Mouse (Mus musculus): ENCODE measurements around the gene Tma7. TPM values are rescaled to one million over a fixed set of nuclear protein-coding genes. Genes with fewer than 3 reads are reported as not detected.

Tma7 gene
- polyA plus RNA-seq, 1 experiment: 19.0 TPM

DNA sequence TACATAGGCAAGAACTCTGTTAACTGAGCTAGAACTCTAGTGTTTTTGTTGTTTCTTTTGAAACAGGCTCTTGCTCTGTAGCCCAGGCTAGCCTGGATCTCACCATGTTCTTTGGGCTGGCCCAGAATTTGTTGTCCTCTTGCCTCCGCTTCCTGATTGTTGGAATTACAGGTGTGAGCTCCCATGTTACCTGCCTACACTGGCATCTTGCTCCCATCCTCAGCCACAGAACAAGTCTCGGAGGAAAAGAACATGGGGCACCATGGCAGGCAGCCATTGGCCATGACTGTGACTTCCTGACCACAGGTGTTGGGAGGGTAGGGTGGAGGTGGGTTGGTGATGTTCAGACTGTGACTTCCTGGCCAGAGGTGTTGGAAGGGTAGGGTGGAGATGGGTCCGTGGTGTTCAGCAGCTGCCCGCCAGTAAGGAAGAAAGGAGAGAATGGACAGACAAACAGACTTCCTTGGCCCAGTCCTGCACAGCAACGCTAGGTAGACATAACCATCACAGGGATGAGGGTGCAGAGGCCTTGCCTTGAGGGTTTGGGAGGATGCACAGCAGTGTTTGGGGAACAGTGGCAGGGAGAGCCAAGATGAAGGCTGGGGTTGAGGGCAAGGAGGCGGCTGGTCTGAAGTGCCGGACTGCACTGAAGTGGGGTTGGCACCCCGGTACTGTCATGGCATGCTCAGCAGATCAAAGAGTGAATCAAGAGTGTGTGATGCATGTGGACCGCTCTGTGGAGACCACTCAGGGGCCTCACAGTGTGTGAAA lies 29.7 kb downstream of the Tma7 start:
- WGBS: 81% methylated on average over 9 of the region's 9 CpGs
- no peak for DNase-seq

DNA sequence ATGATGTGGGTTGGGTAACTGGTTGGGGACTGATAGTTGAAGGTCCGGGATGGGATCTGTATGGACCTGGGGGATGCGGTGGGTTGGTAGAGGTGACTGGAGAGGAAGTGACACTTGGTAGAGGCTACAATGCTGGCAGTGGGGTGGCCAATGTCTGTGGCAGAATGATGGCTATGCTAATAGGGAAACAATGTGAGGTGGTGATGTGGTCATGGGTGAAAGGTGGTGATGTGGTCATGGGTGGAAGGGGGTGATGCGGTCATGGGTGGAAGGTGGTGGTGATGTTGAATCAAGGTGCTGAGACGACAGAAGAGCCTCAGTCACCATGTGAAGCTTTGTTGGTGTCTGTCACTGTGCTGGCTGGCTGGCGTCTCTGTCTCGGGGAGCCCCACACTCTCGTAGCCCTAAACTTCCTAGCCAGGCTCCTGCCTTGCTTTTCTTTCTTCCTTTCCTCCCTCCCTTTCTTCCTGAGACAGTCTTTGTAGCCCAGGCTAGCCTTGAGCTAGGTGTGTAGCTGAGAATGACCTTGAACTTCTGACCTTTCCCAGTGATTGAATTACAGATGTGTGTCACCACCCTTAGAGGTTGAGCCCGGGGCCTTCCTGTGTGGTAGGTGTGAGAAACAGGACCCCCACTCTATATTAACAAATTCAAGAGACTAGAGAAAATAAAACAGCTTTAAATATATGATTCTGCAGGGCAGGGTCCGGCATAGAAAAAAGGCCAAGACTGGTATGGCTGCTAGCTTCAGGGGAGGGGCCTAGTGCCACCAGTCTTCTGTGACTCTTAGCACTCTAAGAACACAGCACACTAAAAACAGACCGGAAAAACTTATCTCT lies 30.5 kb downstream of the Tma7 start:
- TF ChIP-seq POLR2A (IDR thresholded peaks at IDR 0.05; ENCODE audit: borderline replicate concordance, extremely low read depth, low read depth, low read length) (0 out of 2 replicates have a peak, but pooled peaks have one; percentile 19), CTCF (IDR thresholded peaks at IDR 0.05; ENCODE audit: insufficient read depth, low read length) (no peak)
- DNase-seq: no peak
- 83% methylated on average over 10 of the region's 10 CpGs for WGBS
- H3K4me3 ChIP-seq (replicated peaks; ENCODE audit: extremely low read depth, low read depth, low read length): peak overlapping the region; percentile 62
- H3K4me1 ChIP-seq (ENCODE audit: control insufficient read depth, insufficient read depth, low read length): peaks cover 4% of the 10 kb centered on the region

More for the DNA sequence above, 29.7 kb downstream of the Tma7 start:
- peak overlapping the region; percentile 45 for H3K4me3 ChIP-seq (replicated peaks; ENCODE audit: extremely low read depth, low read depth, low read length)
- TF ChIP-seq CTCF (IDR thresholded peaks at IDR 0.05; ENCODE audit: insufficient read depth, low read length) (no peak), POLR2A (IDR thresholded peaks at IDR 0.05; ENCODE audit: borderline replicate concordance, extremely low read depth, low read depth, low read length) (0 out of 2 replicates have a peak, but pooled peaks have one; percentile 21)
- H3K4me1 ChIP-seq (ENCODE audit: control insufficient read depth, insufficient read depth, low read length): peaks cover 4% of the 10 kb centered on the region

DNA sequence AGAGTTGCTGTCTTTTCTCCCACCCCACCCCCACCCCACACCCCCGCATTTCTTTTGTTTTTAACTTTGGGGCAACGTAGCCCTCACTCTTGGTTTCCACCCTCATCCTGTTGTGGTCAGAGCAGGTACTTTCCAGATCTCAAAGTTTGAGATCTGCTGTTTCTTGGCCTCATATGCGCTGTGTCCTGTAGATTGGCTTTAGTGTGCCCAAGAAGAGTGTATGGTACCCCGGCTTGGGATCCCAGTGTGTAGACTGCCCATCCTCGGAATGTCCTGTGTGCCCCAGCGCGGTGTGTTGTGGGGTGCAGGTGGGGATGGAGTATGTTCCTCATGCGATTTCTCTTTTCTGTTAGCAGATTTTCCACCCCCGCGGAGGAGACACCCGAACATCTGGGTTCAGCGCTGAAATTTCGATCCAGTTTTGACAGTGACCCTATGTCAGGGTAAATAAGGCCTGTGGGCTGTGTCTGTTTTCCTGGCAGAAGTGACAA lies 31.3 kb downstream of the Tma7 start:
- peaks cover 6% of the 10 kb centered on the region for H3K4me1 ChIP-seq (ENCODE audit: control insufficient read depth, insufficient read depth, low read length)
- TF ChIP-seq CTCF (IDR thresholded peaks at IDR 0.05; ENCODE audit: insufficient read depth, low read length): no peak
- no peak for TF ChIP-seq POLR2A (IDR thresholded peaks at IDR 0.05; ENCODE audit: borderline replicate concordance, extremely low read depth, low read depth, low read length)
- 78% methylated on average over 13 of the region's 13 CpGs for WGBS
- DNase-seq: no peak
- peak overlapping the region; percentile 62 for H3K4me3 ChIP-seq (replicated peaks; ENCODE audit: extremely low read depth, low read depth, low read length)

DNA sequence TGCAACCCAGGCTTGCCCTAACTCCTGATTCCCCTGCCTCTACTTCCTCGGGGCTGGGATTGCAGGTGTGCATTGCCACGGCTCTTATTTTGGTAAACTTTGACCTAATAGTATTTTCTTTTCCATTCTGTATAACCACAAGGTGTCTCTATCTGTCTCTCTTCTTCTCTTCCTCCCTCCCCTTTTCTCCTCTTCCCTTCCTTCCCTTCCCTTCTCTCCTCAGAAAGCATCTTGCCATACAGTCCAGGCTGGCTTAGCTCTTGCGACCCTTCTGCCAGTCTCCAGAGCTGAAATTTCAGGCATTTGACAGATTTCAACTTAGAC lies 31.8 kb downstream of the Tma7 start:
- Histone ChIP-seq H3K4me3 (replicated peaks; ENCODE audit: extremely low read depth, low read depth, low read length) (no peak overlapping the region), H3K4me1 (ENCODE audit: control insufficient read depth, insufficient read depth, low read length) (peaks cover 6% of the 10 kb centered on the region)
- DNase-seq: no peak
- TF ChIP-seq CTCF (IDR thresholded peaks at IDR 0.05; ENCODE audit: insufficient read depth, low read length) (no peak), POLR2A (IDR thresholded peaks at IDR 0.05; ENCODE audit: borderline replicate concordance, extremely low read depth, low read depth, low read length) (no peak)
- WGBS: 67% methylated on average over 3 of the region's 3 CpGs

DNA sequence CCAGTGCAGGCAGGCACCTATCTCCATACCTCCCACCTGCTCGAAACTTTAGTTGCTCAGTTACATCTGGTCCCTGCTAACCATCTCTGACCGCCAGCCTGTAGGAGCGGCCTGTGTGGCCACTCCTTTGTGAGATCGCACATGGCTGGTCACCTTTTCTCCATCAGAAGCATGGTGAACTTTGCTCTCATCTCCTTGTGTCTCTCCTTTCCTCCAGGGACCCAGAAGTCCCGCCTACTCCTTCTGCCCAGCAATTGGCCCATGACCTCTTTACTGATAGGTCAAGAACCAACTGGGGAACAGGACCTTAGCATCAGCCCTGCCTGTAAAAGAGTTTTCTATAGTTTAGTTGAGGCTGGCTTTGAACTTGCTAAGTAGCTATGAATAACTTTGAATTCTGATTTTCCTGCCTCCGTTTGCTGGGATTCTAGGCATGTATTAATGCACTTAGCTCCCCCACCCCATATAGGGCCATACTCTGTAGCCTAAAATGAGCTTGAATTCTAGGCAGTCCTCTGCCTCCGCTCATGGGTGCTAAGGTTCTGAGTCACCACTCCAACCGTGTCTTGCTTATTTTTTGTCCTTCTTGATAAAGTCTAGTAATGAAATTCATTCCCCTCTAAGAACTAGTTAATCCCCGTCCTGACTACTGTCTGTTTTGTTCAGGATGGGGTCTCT lies 32.3 kb downstream of the Tma7 start:
- TF ChIP-seq CTCF (IDR thresholded peaks at IDR 0.05; ENCODE audit: insufficient read depth, low read length): no peak
- no peak for TF ChIP-seq POLR2A (IDR thresholded peaks at IDR 0.05; ENCODE audit: borderline replicate concordance, extremely low read depth, low read depth, low read length)
- peaks cover 6% of the 10 kb centered on the region for H3K4me1 ChIP-seq (ENCODE audit: control insufficient read depth, insufficient read depth, low read length)
- H3K4me3 ChIP-seq (replicated peaks; ENCODE audit: extremely low read depth, low read depth, low read length): no peak overlapping the region
- 85% methylated on average over 9 of the region's 9 CpGs for WGBS
- DNase-seq: no peak

DNA sequence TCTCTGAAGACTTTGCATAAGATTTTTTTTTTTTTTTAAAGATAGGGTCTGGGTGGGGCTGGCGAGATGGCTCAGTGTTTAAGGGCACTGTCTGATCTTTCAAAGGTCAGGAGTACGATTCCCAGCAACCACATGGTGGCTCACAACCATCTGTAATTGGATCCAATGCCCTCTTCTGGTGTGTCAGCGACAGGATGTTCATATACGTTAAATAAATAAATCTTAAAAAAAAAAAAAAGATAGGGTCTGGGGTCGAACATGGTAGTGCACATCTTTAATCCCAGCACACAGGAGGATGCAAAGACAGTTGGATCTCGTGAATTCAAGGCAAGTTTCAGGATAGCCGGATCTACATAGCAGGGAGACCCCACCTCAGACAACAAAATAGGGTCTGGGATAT lies 33.1 kb downstream of the Tma7 start:
- Histone ChIP-seq H3K4me1 (ENCODE audit: control insufficient read depth, insufficient read depth, low read length) (peaks cover 3% of the 10 kb centered on the region), H3K4me3 (replicated peaks; ENCODE audit: extremely low read depth, low read depth, low read length) (no peak overlapping the region)
- no peak for DNase-seq
- 68% methylated on average over 7 of the region's 7 CpGs for WGBS
- TF ChIP-seq CTCF (IDR thresholded peaks at IDR 0.05; ENCODE audit: insufficient read depth, low read length) (no peak), POLR2A (IDR thresholded peaks at IDR 0.05; ENCODE audit: borderline replicate concordance, extremely low read depth, low read depth, low read length) (no peak)

DNA sequence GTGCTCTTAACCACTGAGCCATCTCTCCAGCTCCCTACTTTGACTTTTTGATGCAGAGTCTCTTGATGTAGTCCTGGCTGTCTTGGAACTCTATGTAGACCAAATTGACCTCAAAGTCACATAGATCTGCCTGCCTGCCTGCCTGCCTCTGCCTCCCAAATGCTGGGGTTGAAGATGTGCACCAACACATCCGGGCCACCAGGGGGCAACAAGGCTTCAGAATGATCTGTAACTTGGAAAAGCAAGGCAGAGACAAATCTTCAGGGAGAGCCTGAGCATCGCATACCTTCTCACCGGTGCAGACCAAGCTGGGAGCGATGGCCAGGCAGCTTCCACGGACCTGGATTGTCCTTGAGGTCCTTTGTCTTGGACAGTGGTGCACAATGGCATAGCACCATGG lies 36.1 kb downstream of the Tma7 start:
- Histone ChIP-seq H3K4me1 (ENCODE audit: control insufficient read depth, insufficient read depth, low read length) (peaks cover 6% of the 10 kb centered on the region), H3K4me3 (replicated peaks; ENCODE audit: extremely low read depth, low read depth, low read length) (no peak overlapping the region)
- WGBS: 28% methylated on average over 5 of the region's 5 CpGs
- peak; percentile 63 for DNase-seq
- TF ChIP-seq CTCF (IDR thresholded peaks at IDR 0.05; ENCODE audit: insufficient read depth, low read length) (peak; percentile 78), POLR2A (IDR thresholded peaks at IDR 0.05; ENCODE audit: borderline replicate concordance, extremely low read depth, low read depth, low read length) (no peak)

DNA sequence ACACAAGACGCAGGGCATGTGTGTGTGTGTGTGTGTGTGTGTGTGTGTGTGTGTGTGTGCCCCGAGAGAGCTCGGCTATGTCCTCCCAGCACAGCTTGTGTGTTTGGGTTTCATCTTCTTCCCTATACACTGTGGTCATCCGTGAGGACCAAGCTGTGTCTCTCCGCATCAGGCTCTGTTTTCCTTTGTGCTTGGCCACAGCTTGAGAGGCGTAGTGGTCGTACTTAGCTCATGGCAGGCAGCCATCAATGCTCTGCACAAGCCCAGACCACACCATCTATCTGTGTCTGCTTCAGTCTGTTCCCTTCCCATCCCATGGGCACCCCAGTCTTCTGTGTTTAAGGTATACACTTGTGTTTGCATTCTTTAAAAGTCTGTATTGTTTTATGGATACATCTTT lies 41.0 kb downstream of the Tma7 start:
- peaks cover 18% of the 10 kb centered on the region for H3K4me1 ChIP-seq (ENCODE audit: control insufficient read depth, insufficient read depth, low read length)
- peak overlapping the region; percentile 40 for H3K4me3 ChIP-seq (replicated peaks; ENCODE audit: extremely low read depth, low read depth, low read length)
- WGBS: 25% methylated on average over 7 of the region's 7 CpGs
- no peak for DNase-seq
- TF ChIP-seq CTCF (IDR thresholded peaks at IDR 0.05; ENCODE audit: insufficient read depth, low read length) (no peak), POLR2A (IDR thresholded peaks at IDR 0.05; ENCODE audit: borderline replicate concordance, extremely low read depth, low read depth, low read length) (no peak)

DNA sequence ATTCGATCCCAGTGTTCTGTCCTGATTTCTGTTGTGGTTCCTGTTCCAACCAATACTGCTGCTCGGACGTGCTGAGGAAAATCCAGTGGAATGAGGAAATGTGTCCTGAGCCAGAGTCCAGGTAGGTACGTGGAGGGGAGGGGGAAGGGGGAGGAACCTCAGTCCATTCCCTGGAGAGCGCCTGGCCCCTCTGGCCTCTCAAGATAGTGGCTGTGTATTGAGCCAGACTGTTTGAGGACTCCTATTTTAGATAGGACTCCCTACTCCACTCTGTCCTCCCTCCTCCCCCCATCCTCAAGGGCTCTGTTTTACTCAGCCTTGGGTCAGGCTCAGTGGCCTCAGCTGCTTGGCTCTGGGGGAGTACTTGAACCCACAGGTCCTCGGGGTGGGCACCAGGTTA lies 41.5 kb downstream of the Tma7 start:
- peaks cover 18% of the 10 kb centered on the region for H3K4me1 ChIP-seq (ENCODE audit: control insufficient read depth, insufficient read depth, low read length)
- peak overlapping the region; percentile 40 for H3K4me3 ChIP-seq (replicated peaks; ENCODE audit: extremely low read depth, low read depth, low read length)
- WGBS: 24% methylated on average over 6 of the region's 6 CpGs
- no peak for DNase-seq
- TF ChIP-seq POLR2A (IDR thresholded peaks at IDR 0.05; ENCODE audit: borderline replicate concordance, extremely low read depth, low read depth, low read length): no peak
- no peak for TF ChIP-seq CTCF (IDR thresholded peaks at IDR 0.05; ENCODE audit: insufficient read depth, low read length)

All from lung, adult 2 months (tissue).